Mouse (Mus musculus) heart, adult 2 months (tissue): ENCODE results near the gene Nmu.

Experiments
- CTCF ChIP-seq: fragments of 200-600 bp; IDR thresholded peaks from 2 replicates; pipeline ENCODE4 v1.8.1; 2022; ENCODE audit warnings: antibody characterized with exemption, mild to moderate bottlenecking, moderate library complexity
- EP300 ChIP-seq: fragments of 200-500 bp; IDR thresholded peaks from 2 replicates; pipeline ENCODE4 v1.6.1; 2011; ENCODE audit warnings: low read depth, low read length, control low read depth; ENCODE audit not compliant: insufficient read depth
- POLR2A ChIP-seq: fragments of 200-500 bp; IDR thresholded peaks from 2 replicates; pipeline ENCODE4 v1.6.1; 2011; ENCODE audit warnings: mild to moderate bottlenecking, low read depth, low read length, control low read depth; ENCODE audit not compliant: insufficient read depth

DNA sequence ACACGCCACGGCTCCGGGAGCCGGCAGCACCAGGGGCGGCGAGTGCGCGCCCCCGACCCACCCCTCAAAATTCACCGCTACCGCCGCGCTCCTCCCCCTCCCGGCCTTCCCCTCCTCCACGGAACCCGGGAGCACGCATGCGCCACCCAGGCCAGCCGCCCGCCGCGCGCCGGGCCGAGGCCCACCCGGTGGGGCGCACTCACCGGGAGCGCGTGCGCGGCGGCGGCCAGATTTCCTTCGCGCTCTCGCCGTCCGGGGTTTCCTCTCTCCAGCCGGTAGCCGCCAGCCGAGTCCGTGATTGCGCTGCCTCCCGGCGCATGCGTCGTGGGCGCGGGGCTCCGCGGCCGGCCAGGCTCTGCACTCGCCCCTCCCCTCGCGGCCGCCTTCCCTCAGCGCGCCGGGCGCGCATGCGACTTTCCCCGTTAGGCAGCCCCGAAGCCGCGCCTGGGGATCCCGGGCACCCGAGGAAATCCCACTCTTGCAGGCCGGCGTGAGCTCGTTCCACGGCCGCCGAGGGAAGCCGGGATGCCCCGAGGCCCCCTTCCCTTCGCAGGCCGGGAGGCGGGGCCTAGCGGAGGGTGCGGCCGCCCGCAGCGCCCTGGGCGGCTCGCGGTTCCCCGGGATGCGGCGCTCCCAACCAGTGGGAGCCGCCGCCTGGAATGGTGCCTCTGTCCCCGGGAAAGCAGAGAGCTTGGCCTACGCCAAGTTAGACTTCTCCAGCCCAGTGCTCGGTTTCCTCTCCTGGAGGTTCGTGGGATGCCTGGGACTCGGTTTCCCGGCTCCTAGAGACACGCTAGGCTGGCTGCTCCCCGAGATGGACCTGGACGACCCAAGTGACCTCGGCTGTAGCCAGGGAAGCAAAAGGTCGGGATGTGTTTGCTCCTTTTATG lies 58.9 kb downstream of the Nmu start, which contains the start of gene Clock:
- TF ChIP-seq CTCF (no peak; the same call in 1 of the 2 replicates), POLR2A (no peak), EP300 (no peak)
